In the genomic region with DNA sequence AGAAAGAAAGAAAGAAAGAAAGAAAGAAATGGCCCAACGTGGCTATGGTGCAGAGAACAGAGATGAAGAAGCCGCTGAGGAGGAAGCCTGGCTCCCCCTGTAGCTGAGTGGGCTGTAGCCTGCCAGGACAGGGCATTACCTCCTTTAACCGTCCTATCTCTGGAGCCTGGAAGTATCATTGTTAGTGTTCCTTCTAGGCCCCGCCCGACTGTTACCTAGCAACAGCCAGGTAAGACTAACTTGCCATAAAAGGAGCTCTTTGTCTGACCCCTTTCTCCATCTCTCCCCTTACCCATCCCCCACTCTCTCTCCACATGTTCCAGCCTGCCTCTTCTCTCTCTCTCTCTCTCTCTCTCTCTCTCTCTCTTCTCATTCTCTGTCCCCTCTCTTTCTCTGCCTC, we compare ENCODE assay signal across 32 mouse cellular contexts.
DNase-seq lines count a peak whose midpoint lies in the region; ATAC-seq and TF ChIP-seq lines count a peak whose summit lies in the region.
"Had no signal": no experiment of that assay in that cellular context is flagged by ENCODE, and none has a peak within 500 bp of the region (broad histone marks: within the 10 kb centered on the region; RNA-seq: fewer than 3 reads in every experiment).

No protein-coding gene starts in this region.

- no peaks in the 10 kb centered on the region for H3K36me3 ChIP-seq in lung, embryonic 14.5 days (ENCODE audit: insufficient read depth)
- no peaks in the 10 kb centered on the region for H3K36me3 ChIP-seq in ES-E14 (ENCODE audit: control insufficient read depth, insufficient read depth, low read length, poor library complexity, severe bottlenecking)
- no peaks in the 10 kb centered on the region for H3K36me3 ChIP-seq in embryonic facial prominence, embryonic 11.5 days (replicated peaks; ENCODE audit: control insufficient read depth, insufficient read depth, low read depth, low read length)
- H3K36me3 ChIP-seq: embryonic facial prominence, embryonic 13.5 days; hindbrain, embryonic 15.5 days; limb, embryonic 12.5 days; liver, embryonic 15.5 days; midbrain, embryonic 13.5 days; neural tube, embryonic 15.5 days; stomach, embryonic 15.5 days had no signal

- WGBS in lung, embryonic 14.5 days = 51% methylated on average over 5 of the region's 5 CpGs
- WGBS in lung, adult 2 months = 72% methylated on average over 5 of the region's 5 CpGs
- 20% methylated on average over 5 of the region's 5 CpGs for WGBS in embryonic facial prominence, embryonic 11.5 days

- no peak for TF ChIP-seq CTCF in lung, embryonic 14.5 days (IDR thresholded peaks at IDR 0.05; ENCODE audit: low read depth)
- TF ChIP-seq CTCF in lung, adult 2 months (IDR thresholded peaks at IDR 0.05; ENCODE audit: insufficient read depth, low read length) = no peak

- H3K4me2 ChIP-seq in lung, embryonic 14.5 days = no peak overlapping the region
- H3K4me2 ChIP-seq in embryonic facial prominence, embryonic 11.5 days (ENCODE audit: low read depth, low read length) = no peak overlapping the region
- H3K4me2 ChIP-seq: embryonic facial prominence, embryonic 13.5 days; heart, embryonic 11.5 days; hindbrain, embryonic 15.5 days; limb, embryonic 12.5 days; liver, embryonic 15.5 days; midbrain, embryonic 13.5 days; neural tube, embryonic 15.5 days; stomach, embryonic 15.5 days had no signal

- no peak overlapping the region for H3K27ac ChIP-seq in lung, embryonic 14.5 days (ENCODE audit: low read depth)
- H3K27ac ChIP-seq in ES-E14 (ENCODE audit: insufficient read depth, low read depth, low read length, poor library complexity, severe bottlenecking) = no peak overlapping the region
- H3K27ac ChIP-seq in embryonic facial prominence, embryonic 11.5 days (replicated peaks; ENCODE audit: low read depth, low read length) = no peak overlapping the region
- H3K27ac ChIP-seq: hindbrain, embryonic 15.5 days; limb, embryonic 12.5 days; liver, embryonic 15.5 days; macrophage; midbrain, embryonic 13.5 days; neural tube, embryonic 15.5 days; stomach, embryonic 15.5 days had no signal

- peak; percentile 43 for DNase-seq in embryo, embryonic 11 days
- no peak for DNase-seq in embryo, embryonic 9.5 days (ENCODE audit: extremely low spot score)
- DNase-seq in lung, embryonic 14.5 days = peak; percentile 54
- no peak for DNase-seq in lung, adult 2 months
- peak; percentile 51 for DNase-seq in ES-E14 (ENCODE audit: low read depth, low spot score)
- DNase-seq in embryonic facial prominence, embryonic 11.5 days (ENCODE audit: low spot score) = peak; percentile 56
- DNase-seq in adrenal gland, postnatal 14 days = no peak
- DNase-seq in right cerebral cortex, adult 18-20 months = no peak
- DNase-seq: adrenal gland, adult 8-10 months; cerebellum, adult 11 months; cerebellum, adult 9-10 months; gastrocnemius, postnatal 10 days; heart, postnatal 4 days; kidney, adult 9 months; kidney, postnatal 14 days; layer of hippocampus, adult 9-11 months; lung, postnatal 10 days; retina, postnatal 1 day; right cerebral cortex, postnatal 25 days; thymus, adult 18-20 months; thymus, postnatal 25 days had no signal

- peak; percentile 33; the same call in 1 of the 2 replicates for ATAC-seq in lung, embryonic 14.5 days (ENCODE audit: insufficient read depth)
- peak; percentile 42; the same call in 1 of the 2 replicates for ATAC-seq in embryonic facial prominence, embryonic 11.5 days (replicated peaks; ENCODE audit: insufficient number of reproducible peaks, low FRiP score, low TSS enrichment, low read depth)
- ATAC-seq: forebrain, embryonic 16.5 days; inflammation-experienced regulatory T-cells, adult 6 months; midbrain, embryonic 13.5 days had no signal

- no peaks in the 10 kb centered on the region for H3K9me3 ChIP-seq in lung, embryonic 14.5 days (ENCODE audit: low read depth, low read length)
- H3K9me3 ChIP-seq in ES-E14 (ENCODE audit: control insufficient read depth, insufficient read depth, low read depth, low read length) = no peaks in the 10 kb centered on the region
- H3K9me3 ChIP-seq in embryonic facial prominence, embryonic 11.5 days (replicated peaks; ENCODE audit: control insufficient read depth, low read length) = no peaks in the 10 kb centered on the region
- H3K9me3 ChIP-seq: embryonic facial prominence, embryonic 13.5 days; hindbrain, embryonic 15.5 days; limb, embryonic 12.5 days; liver, embryonic 15.5 days; midbrain, embryonic 13.5 days; neural tube, embryonic 15.5 days; stomach, embryonic 15.5 days had no signal

- no peak for TF ChIP-seq POLR2A in lung, adult 2 months (IDR thresholded peaks at IDR 0.05; ENCODE audit: borderline replicate concordance, extremely low read depth, low read depth, low read length)

- 0 out of 2 replicates have a peak, but pooled peaks cover 4% of the 10 kb centered on the region for H3K4me1 ChIP-seq in lung, embryonic 14.5 days (ENCODE audit: insufficient read depth)
- peaks cover 5% of the 10 kb centered on the region; the same call in 1 of the 2 replicates for H3K4me1 ChIP-seq in lung, adult 2 months (ENCODE audit: control insufficient read depth, insufficient read depth, low read length)
- peaks cover 0 to 2% of the 10 kb centered on the region in 2 experiments; a peak in 2 of 4 replicates for H3K4me1 ChIP-seq in ES-E14 (ENCODE audit: control insufficient read depth in 2 of 2, insufficient read depth in 2 of 2, low read length in 2 of 2, poor library complexity in 1 of 2)
- no peaks in the 10 kb centered on the region; the same call in 1 of the 2 replicates for H3K4me1 ChIP-seq in embryonic facial prominence, embryonic 11.5 days (ENCODE audit: control insufficient read depth, insufficient read depth, low read length)
- H3K4me1 ChIP-seq: hindbrain, embryonic 15.5 days; midbrain, embryonic 13.5 days; neural tube, embryonic 15.5 days had no signal

- in situ Hi-C loops in ES-E14 (cut with MboI; ENCODE audit: low sequenced_read_pairs in 2 of 2, unreplicated experiment in 2 of 2) = no loop called here

- no peak overlapping the region for H3K4me3 ChIP-seq in lung, embryonic 14.5 days (ENCODE audit: low read depth, low read length)
- no peak overlapping the region for H3K4me3 ChIP-seq in lung, adult 2 months (replicated peaks; ENCODE audit: extremely low read depth, low read depth, low read length)
- H3K4me3 ChIP-seq in ES-E14 (ENCODE audit: insufficient read depth in 1 of 2, low read depth in 1 of 2, low read length in 2 of 2, poor library complexity in 1 of 2, severe bottlenecking in 1 of 2) = no peak overlapping the region
- H3K4me3 ChIP-seq in embryonic facial prominence, embryonic 11.5 days (ENCODE audit: low read depth, low read length) = no peak overlapping the region
- H3K4me3 ChIP-seq: embryonic facial prominence, embryonic 13.5 days; hindbrain, embryonic 15.5 days; limb, embryonic 12.5 days; liver, embryonic 15.5 days; midbrain, embryonic 13.5 days; neural tube, embryonic 15.5 days; stomach, embryonic 15.5 days had no signal

- H3K9ac ChIP-seq in lung, embryonic 14.5 days = no peak overlapping the region
- H3K9ac ChIP-seq in ES-E14 (ENCODE audit: insufficient read depth, low read depth, low read length, poor library complexity, severe bottlenecking) = no peak overlapping the region
- no peak overlapping the region for H3K9ac ChIP-seq in embryonic facial prominence, embryonic 11.5 days (replicated peaks; ENCODE audit: low read length)
- H3K9ac ChIP-seq: embryonic facial prominence, embryonic 13.5 days; hindbrain, embryonic 15.5 days; limb, embryonic 12.5 days; liver, embryonic 15.5 days; midbrain, embryonic 13.5 days; neural tube, embryonic 15.5 days; stomach, embryonic 15.5 days had no signal

- no peaks in the 10 kb centered on the region for H3K27me3 ChIP-seq in lung, embryonic 14.5 days (ENCODE audit: insufficient read depth, low read length)
- H3K27me3 ChIP-seq in embryonic facial prominence, embryonic 11.5 days (ENCODE audit: control insufficient read depth, insufficient read depth, low read length) = no peaks in the 10 kb centered on the region
- H3K27me3 ChIP-seq: hindbrain, embryonic 15.5 days; liver, embryonic 15.5 days; neural tube, embryonic 15.5 days; stomach, embryonic 15.5 days had no signal

TF ChIP-seq in ES-E14, 5 proteins besides CTCF, POLR2A, EP300 and RAD21:
- TF ChIP-seq HCFC1 (IDR thresholded peaks at IDR 0.05; ENCODE audit: borderline replicate concordance, insufficient read depth, low read length) (no peak), CHD2 (IDR thresholded peaks at IDR 0.05; ENCODE audit: low read depth, low read length) (no peak; the same call in 1 of the 2 replicates), MAFK (IDR thresholded peaks at IDR 0.05; ENCODE audit: insufficient read depth, low read depth, low read length) (no peak), ZNF384 (IDR thresholded peaks at IDR 0.05; ENCODE audit: low read depth, low read length) (no peak), ZC3H11A (IDR thresholded peaks at IDR 0.05; ENCODE audit: borderline replicate concordance, low read depth, low read length) (no peak)

Comparison
In these comparisons a context has a peak if more than half of its experiments do, and no peak if none do; other contexts are left out.
1. DNase-seq: peak in embryo, embryonic 11 days (single experiment), lung, embryonic 14.5 days (single experiment), ES-E14 (single experiment) and embryonic facial prominence, embryonic 11.5 days (single experiment); none in embryo, embryonic 9.5 days (single experiment), lung, adult 2 months (single experiment), adrenal gland, postnatal 14 days (single experiment) and right cerebral cortex, adult 18-20 months (single experiment).